Mouse (Mus musculus) left cerebral cortex, adult 18-20 months (tissue): ENCODE measurements around the gene Chrm3. TPM values are rescaled to one million over a fixed set of nuclear protein-coding genes. Genes with fewer than 3 reads are reported as not detected.
A peak's percentile ranks its signal among the peaks of the same experiment; 100 is the strongest.

Source experiments
- DNase-seq, 2 experiments: peaks; one replicate each; pipeline ENCODE4 v3.0.0; 2021 to 2022; ENCODE audit warnings: low spot score in 2 of 2, mixed read lengths in 1 of 2
- total RNA-seq, 2 experiments: library from RNA; stranded (reverse); gene quantifications; 2 replicates each; pipeline ENCODE4 v1.2.3; 2021

Chrm3 gene
- total RNA-seq, 2 experiments from 2014 or later = 46.4 to 49.6 TPM

GRCm38 (mm10) chr13:9997664-9998328 lies 362.9 kb downstream of the Chrm3 start:
- DNase-seq = no peak

DNA sequence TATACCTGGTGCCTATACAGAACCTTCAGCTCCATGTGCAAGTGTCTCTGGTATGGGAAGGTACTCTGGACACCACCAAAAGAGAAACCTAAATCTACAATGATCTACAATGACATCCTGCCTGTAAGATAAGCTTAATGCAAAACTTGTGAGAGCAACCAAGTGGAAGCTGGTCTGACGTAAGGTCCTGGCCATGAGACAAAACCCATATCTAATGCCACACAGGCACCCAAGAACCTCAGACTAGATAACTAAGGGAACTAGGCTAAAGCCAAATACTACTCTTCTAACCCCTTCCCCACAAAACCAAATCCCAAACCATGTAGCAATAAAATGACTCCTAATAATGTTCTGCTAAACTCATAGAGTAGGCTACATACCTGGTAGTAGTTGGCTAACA lies 364.8 kb downstream of the Chrm3 start:
- DNase-seq = no peak

DNA sequence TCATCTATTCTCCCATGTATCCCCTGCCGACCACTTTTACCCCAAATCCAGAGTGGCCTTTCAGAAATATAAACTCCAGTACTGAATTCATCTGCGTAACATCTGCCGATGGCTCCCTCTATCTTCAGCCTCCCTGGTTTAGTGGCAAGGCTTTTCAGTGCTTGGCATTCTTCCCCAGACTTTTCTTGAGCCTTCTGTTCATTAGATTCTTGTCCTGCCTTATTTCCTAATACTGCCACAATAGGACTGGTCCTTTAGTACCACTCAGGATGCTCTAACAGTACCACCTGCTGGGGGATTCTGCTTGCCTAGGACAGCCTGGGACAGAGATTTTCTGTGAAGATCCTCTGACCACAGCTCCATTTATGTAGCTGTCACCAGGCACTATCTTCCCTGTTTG lies 367.1 kb downstream of the Chrm3 start:
- no peak for DNase-seq

DNA sequence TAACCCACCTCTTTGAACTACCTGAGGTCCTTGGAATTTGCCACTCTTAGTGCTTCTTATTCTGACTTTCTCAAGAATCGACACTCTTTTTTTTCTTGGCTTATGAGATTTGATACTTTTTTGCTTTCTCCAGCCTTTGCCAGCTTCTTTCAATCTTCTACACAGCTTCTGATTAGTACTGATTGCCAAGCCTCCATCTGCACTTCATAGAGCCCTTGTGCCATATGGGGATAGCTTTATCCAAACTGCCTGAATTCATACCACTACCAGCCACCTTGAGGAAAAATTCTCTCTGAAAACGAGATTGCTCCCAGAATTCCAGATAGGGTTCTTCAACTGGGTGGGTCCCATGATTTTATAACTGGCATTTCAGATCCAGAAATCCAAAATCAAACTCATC lies 368.0 kb downstream of the Chrm3 start:
- no peak for DNase-seq

GRCm38 (mm10) chr13:9985648-9986047 lies 375.0 kb downstream of the Chrm3 start:
- no peak for DNase-seq

- DNase-seq = no peak
These were observed 377.4 kb downstream of the Chrm3 start for GRCm38 (mm10) chr13:9983293-9983692.

DNA sequence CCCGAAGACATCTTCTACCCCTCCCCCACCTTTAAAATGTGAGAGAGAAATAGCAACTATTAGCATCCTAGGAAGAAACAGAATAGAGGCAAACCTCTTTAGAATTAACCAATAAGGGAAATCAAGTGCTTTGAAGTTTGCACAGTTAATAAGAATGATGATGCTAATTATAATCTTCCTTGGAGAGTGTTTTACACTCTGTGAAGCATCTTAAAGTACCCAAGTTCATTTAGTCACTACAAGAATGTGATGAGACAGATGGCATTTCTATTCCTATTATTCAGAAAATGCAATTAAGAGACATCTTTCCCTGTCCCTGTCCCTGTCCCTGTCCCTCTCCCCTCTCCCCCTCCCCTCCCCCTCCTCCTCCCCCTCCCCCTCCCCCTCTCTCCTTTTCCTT lies 382.9 kb downstream of the Chrm3 start:
- DNase-seq = no peak

- DNase-seq = no peak
These were observed 386.8 kb downstream of the Chrm3 start for GRCm38 (mm10) chr13:9973742-9974321.

DNA sequence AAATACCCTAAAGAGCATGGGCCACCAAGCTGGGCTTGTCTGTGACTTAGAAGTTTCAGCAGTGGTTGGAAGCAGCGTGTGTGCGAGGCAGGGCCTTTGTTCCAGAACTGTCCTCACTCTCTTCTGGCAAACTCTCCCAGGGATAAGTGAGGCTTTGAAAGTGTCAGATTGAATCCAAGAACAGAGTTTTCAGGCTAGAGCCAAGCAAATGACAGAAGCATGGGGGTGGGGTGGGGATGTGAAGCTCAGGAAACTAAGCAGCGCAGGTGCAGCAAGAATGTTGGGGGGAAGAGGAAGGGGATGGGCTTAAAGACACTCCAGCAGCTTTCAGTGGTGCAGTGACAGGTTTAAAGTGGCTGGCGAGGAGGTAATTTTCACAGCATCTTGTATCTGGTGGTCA lies 388.8 kb downstream of the Chrm3 start:
- DNase-seq = no peak

GRCm38 (mm10) chr13:9952619-9953018 lies 408.0 kb downstream of the Chrm3 start:
- DNase-seq = no peak

DNA sequence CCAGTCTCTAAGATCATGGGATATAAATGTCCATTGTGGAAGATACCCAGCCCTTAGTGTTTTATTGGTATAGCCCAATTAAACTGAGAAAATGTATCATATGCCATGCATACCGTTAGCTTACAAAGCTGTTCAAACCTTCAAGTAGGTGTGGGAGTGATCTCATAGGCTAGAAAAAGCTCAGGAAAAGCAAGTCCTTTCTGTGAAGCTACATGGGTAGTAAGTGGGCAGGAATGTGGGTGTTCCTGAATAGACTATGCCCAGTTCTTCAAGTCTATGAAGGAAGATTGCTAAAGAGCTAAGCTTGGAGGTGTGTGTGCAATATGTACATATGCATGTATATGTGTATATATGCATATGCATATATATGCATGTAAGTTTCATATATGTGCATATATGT lies 409.3 kb downstream of the Chrm3 start:
- no peak for DNase-seq

DNA sequence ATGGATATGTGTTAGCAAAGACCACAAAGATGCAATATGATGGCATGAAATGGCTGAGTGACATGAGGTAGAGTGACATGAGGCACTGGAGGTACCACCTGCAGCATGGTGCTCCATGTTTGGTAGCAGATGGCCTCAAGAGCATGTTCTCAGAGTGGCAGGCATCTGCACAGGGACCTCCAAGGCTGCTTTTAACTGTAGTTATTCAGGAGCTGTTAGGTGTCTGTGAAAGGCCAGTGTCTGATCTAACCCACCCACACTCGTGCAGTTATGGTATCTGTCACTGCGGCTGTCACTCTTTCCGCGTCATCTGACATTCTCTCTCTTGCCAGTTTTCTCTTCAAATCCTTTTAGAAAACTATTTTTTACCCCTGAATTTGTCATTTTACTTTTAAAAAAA lies 411.6 kb downstream of the Chrm3 start:
- DNase-seq = no peak

DNA sequence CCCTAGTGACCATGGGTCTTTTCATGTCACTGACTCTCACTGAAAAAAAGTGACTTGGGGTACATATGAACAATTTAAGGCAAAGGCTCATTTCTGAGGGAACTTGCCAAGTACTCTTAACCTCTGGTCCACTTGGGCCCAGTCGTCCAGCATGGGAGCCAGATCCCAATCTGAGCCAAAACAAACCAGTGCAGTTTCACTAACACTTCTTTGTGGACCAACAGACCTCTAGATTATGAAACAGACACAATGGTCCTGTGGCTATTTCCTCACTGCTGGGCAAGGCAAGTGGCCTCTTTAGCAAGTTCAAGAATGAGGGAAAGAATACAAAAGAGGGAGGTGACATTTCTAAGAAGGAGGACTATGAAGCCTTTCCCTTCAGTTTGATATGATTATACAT lies 420.5 kb downstream of the Chrm3 start:
- DNase-seq = no peak

DNA sequence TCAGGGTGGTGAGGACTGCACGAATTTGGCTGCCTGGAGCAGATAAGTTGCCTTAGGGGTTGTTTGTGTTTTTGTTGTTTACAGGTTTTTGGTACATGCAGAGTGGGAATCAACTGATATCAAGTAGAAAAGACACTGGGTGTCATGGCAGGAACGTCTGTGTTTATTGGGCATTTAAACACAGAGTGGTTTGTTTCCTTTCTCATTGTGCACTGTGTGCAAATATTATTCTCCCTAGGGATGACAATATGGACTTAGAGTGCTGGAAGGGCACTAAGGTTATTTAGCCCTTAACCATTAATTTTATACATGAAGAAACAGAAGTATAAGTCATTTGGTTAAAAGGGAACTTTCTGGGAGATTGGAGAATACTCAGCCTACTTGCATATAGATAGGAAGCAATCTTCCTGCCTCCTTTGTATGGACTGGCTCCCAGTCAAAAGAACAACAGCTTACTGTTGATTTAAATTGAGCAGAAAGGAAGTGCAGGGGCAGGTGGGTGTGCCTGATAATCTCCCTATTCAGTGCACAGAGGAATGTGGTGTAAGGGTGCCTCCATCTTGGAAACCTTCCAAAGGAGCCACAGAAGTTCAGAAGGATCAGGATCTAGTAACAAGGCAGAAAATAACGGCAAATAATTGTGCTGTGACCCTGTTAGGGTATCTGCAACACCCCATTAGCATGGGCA lies 421.7 kb downstream of the Chrm3 start:
- DNase-seq = no peak

- DNase-seq = no peak
These were observed 427.9 kb downstream of the Chrm3 start for GRCm38 (mm10) chr13:9932714-9933113.

DNA sequence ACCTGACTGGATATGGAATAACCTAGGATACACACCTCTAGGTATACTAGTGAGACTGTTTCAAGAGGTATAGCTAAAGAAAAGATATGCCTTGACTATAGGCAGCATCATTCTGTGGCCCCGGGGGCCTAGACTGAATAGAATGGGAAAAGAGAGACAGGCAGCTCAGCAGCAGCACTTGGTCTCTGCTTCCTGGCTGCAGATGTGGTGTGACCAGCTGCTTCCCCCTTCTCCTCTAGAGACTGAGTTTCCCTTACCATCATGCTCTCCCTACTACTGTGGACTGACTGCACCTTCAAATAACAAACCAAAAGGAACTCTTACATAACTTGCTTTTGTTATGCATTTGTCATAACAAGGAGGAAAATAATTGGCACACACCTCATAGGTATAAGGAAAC lies 430.0 kb downstream of the Chrm3 start:
- DNase-seq = no peak

- DNase-seq = peak; percentile 8 to 19
These were observed 430.7 kb downstream of the Chrm3 start for GRCm38 (mm10) chr13:9929978-9930377.

- DNase-seq = no peak
These were observed 439.5 kb downstream of the Chrm3 start for GRCm38 (mm10) chr13:9921150-9921549.

GRCm38 (mm10) chr13:9912697-9913096 lies 447.9 kb downstream of the Chrm3 start:
- no peak for DNase-seq

DNA sequence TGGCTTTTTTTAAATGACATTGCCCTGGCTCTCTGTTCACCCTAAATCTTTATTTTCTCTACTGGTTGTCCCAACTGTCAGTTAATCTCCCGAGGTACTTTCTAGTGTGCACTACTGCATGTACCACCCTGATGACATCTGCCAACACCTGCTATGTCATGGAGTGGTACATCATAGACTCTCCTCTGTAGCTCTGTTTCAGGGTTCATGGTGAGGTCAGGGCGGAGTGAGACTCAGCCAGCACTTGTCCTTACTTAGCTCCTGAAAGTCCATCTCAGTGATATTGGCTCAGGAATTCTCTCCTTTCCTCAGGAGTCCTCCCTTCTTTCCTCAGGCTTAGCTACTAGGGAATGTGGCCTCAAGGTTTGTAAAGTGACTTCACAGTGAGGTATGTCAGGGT lies 451.9 kb downstream of the Chrm3 start:
- no peak for DNase-seq

DNA sequence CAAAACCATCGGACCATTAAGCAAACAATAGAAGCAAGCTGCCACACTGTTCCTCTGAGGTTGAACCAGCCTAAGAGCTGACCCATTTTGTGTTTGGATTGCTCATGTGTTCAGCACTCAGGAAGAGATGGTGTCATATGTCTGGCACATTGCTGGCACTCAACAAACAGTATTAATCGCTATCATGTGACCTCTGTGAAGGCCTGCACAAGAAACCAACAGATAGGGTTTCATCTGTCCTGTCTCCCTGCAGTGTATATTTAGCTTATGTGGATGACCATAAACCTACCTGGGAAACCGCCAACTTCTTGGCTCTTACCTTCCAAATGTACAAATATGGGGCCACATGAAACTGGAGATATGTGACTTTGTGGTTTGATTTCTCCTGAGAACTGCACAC lies 453.4 kb downstream of the Chrm3 start:
- no peak for DNase-seq

GRCm38 (mm10) chr13:9904455-9904854 lies 456.2 kb downstream of the Chrm3 start:
- no peak for DNase-seq
